Mouse (Mus musculus) embryonic facial prominence, embryonic 14.5 days (tissue): ENCODE data around the gene Hs6st3. TPM values are rescaled to one million over a fixed set of nuclear protein-coding genes. Genes with fewer than 3 reads are reported as not detected.
"Not testable (repeated sequence)": the region's sequence is repeated elsewhere in the genome, so short reads cannot be mapped to it uniquely, and the experiment has no call there.

Experiments used
- ATAC-seq: fragments of 200-750 bp; cut with Nextera tagmentation; 2 replicates; pipeline ENCODE4 v1.8.0; 2017; ENCODE audit warnings: low read depth, moderate number of reproducible peaks, moderate TSS enrichment
- DNase-seq: peaks from one replicate; pipeline ENCODE4 v3.0.0-alpha.2; 2015; ENCODE audit warnings: low spot score
- H3K27ac ChIP-seq: fragments of 300-500 bp; sonication (generic); replicated peaks from 2 replicates; pipeline ENCODE4 v1.5.1; 2014; ENCODE audit warnings: low read depth, mild to moderate bottlenecking, low read length, moderate library complexity
- H3K27me3 ChIP-seq: fragments of 300-500 bp; sonication (generic); replicated peaks from 2 replicates; pipeline ENCODE4 v1.6.1; 2014; ENCODE audit warnings: low read length; ENCODE audit not compliant: control insufficient read depth, insufficient read depth
- H3K36me3 ChIP-seq: fragments of 300-500 bp; sonication (generic); 2 replicates; pipeline ENCODE4 v1.6.1; 2014; ENCODE audit warnings: low read length, mixed read lengths; ENCODE audit not compliant: control insufficient read depth, insufficient read depth
- H3K4me1 ChIP-seq: fragments of 300-500 bp; sonication (generic); 2 replicates; pipeline ENCODE4 v1.6.1; 2014; ENCODE audit warnings: antibody characterized with exemption, low read length; ENCODE audit not compliant: control insufficient read depth, insufficient read depth
- H3K4me2 ChIP-seq: fragments of 300-500 bp; sonication (generic); 2 replicates; pipeline ENCODE4 v1.6.1; 2014; ENCODE audit warnings: low read depth, mild to moderate bottlenecking, low read length, moderate library complexity, mixed read lengths
- H3K4me3 ChIP-seq: fragments of 300-500 bp; sonication (generic); 2 replicates; pipeline ENCODE4 v1.5.1; 2014; ENCODE audit warnings: low read depth, mild to moderate bottlenecking, low read length
- H3K9ac ChIP-seq: fragments of 300-500 bp; sonication (generic); 2 replicates; pipeline ENCODE4 v1.6.1; 2014; ENCODE audit warnings: low read depth, mild to moderate bottlenecking, low read length, moderate library complexity, mixed read lengths
- H3K9me3 ChIP-seq: fragments of 300-500 bp; sonication (generic); 2 replicates; pipeline ENCODE4 v1.6.1; 2016; ENCODE audit warnings: low read length; ENCODE audit not compliant: control insufficient read depth
- WGBS: fragments of 180-500 bp; shearing (Covaris S2); extraction: QIAGEN DNeasy Blood & Tissue Kit; methylation state at CpG from one replicate; pipeline ENCODE4 v1.1.7; 2014; 5-methylcytosine and 5-hydroxymethylcytosine counted together
- polyA plus RNA-seq: library from polyadenylated mRNA; unstranded; fragments of >200 nt; fragmentation: Nextera tagmentation; extraction: Ambion mirVana; gene quantifications from 2 replicates; pipeline ENCODE4 v1.2.1, GENCODE M21; 2014

Gene Hs6st3
- polyA plus RNA-seq, 1 experiment from 2014 or later: 0.10 TPM

DNA sequence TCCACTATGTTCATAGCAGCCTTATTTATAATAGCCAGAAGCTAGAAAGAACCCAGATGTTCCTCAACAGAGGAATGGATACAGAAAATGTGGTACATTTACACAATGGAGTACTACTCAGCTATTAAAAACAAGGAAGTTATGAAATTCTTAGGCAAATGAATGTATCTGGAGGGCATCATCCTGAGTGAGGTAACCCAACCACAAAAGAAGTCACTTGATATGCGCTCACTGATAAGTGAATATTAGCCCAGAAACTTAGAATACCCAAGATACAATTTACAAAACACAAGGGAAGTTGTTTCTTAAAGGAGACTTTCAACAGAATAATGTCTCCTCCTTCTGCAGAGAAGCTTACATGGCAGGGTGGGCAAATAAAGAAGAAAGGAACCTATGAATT is 449.2 kb downstream of the Hs6st3 start:
- not testable (repeated sequence) for H3K36me3 ChIP-seq, H3K27ac ChIP-seq, H3K4me2 ChIP-seq, H3K9me3 ChIP-seq, ATAC-seq, H3K27me3 ChIP-seq, H3K9ac ChIP-seq, DNase-seq, H3K4me3 ChIP-seq, H3K4me1 ChIP-seq
- WGBS: 83% methylated on average over 1 of the region's 1 CpGs

DNA sequence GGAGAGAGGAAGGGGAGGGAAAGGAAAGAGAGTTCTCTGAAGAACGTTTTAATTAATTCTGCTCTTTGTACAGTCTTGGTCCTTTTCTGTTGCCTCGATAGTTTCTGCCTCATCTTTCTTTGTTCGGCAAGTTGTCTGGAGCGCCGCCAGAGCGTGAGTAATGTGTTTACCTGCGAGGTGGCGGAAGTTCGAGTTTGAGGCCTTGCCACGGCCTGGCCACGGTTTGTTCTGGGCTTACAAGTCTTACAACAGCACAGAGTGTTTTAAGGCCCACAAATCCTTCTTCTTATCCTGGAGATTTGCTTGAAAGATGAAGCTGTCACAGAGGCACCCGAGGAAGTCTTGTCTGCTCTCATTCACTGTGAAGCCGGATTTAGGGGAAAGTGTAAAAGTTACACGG is 466.2 kb downstream of the Hs6st3 start:
- no peak overlapping the region for H3K27ac ChIP-seq
- H3K9me3 ChIP-seq: no peaks in the 10 kb centered on the region
- H3K4me1 ChIP-seq: no peaks in the 10 kb centered on the region
- no peaks in the 10 kb centered on the region for H3K36me3 ChIP-seq
- no peak overlapping the region for H3K4me3 ChIP-seq
- 63% methylated on average over 14 of the region's 14 CpGs for WGBS
- H3K9ac ChIP-seq: no peak overlapping the region
- peak; percentile 74; the same call in 1 of the 2 replicates for ATAC-seq
- no peak overlapping the region for H3K4me2 ChIP-seq
- peak; percentile 75 for DNase-seq
- H3K27me3 ChIP-seq: no peaks in the 10 kb centered on the region

DNA sequence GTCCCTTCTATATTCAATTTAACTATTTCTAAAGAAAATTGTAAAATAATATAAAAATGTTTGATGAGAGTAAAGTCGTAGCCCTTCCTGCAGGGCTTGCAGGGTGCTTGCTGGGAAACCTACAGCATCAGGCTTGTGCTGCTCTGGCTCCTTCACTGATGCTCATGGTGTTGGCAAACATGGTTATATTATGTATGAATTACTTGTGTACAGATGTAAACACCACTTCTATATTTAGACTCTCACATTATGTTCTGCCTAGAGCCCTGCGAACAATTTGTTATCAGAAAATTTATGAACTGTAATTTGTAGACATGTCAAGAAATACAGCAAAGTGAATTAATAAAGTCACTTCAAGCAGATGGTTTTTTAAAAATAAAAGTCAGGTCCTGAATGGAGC is 474.7 kb downstream of the Hs6st3 start:
- 90% methylated on average over 2 of the region's 2 CpGs for WGBS
- H3K27ac ChIP-seq: no peak overlapping the region
- H3K4me3 ChIP-seq: no peak overlapping the region
- H3K4me1 ChIP-seq: no peaks in the 10 kb centered on the region
- ATAC-seq: no peak
- H3K4me2 ChIP-seq: no peak overlapping the region
- H3K27me3 ChIP-seq: no peaks in the 10 kb centered on the region
- no peaks in the 10 kb centered on the region for H3K9me3 ChIP-seq
- no peak for DNase-seq
- no peaks in the 10 kb centered on the region for H3K36me3 ChIP-seq
- no peak overlapping the region for H3K9ac ChIP-seq

DNA sequence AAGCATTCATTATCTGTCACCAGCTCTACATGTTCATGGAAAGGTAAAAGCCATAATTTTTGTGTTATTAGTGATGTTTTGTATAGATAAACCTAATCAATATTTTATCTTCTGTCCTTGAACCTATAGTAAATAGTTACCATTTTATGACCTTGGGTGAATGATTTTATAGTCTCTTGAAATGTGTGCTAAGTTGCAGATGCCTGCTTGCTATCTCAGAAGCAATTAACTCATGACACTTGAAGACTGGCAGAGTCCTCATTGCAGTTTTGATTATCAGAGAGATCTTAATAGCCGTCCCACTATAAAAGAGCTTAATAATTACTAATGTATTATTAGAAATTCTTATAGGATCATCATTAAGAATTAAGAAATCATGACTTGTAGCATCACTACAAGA is 491.0 kb downstream of the Hs6st3 start:
- Histone ChIP-seq H3K4me1 (no peaks in the 10 kb centered on the region), H3K27ac (no peak overlapping the region), H3K9ac (no peak overlapping the region), H3K36me3 (no peaks in the 10 kb centered on the region), H3K9me3 (no peaks in the 10 kb centered on the region), H3K27me3 (no peaks in the 10 kb centered on the region), H3K4me3 (no peak overlapping the region), H3K4me2 (no peak overlapping the region)
- 82% methylated on average over 1 of the region's 1 CpGs for WGBS
- DNase-seq (no peak), ATAC-seq (no peak)

DNA sequence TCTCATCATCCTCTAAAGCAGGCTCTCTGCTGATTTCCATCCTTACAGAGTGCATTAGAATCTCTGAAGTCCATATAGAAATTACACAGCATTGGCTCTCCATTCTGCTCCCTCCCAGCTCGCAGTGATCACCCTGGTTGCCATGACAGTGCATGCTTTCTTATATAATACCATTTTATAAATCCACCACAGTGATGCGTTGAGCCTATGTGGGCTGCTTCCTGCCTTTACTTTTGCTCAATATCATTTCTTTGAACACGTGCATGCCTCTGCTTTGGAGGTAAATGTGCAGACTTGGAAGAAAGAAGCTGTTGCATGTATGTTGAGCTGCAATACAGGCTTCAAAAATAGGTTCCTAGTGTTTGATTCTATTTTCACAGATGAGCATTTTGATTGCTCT is 494.9 kb downstream of the Hs6st3 start:
- Histone ChIP-seq H3K4me1 (no peaks in the 10 kb centered on the region), H3K36me3 (no peaks in the 10 kb centered on the region), H3K27ac (no peak overlapping the region), H3K4me2 (no peak overlapping the region), H3K9ac (no peak overlapping the region), H3K9me3 (no peaks in the 10 kb centered on the region), H3K4me3 (no peak overlapping the region), H3K27me3 (no peaks in the 10 kb centered on the region)
- no peak for DNase-seq
- 74% methylated on average over 3 of the region's 3 CpGs for WGBS
- no peak for ATAC-seq

- H3K27me3 ChIP-seq: no peaks in the 10 kb centered on the region
- H3K9ac ChIP-seq: no peak overlapping the region
- H3K36me3 ChIP-seq: no peaks in the 10 kb centered on the region
- H3K4me3 ChIP-seq: no peak overlapping the region
- H3K4me1 ChIP-seq: no peaks in the 10 kb centered on the region
- no peak for ATAC-seq
- WGBS: 84% methylated on average over 3 of the region's 3 CpGs
- H3K9me3 ChIP-seq: no peaks in the 10 kb centered on the region
- H3K4me2 ChIP-seq: no peak overlapping the region
- DNase-seq: no peak
- H3K27ac ChIP-seq: no peak overlapping the region
These were observed 495.5 kb downstream of the Hs6st3 start for GRCm38 (mm10) chr14:119633626-119634025.

- Histone ChIP-seq H3K4me1 (no peaks in the 10 kb centered on the region), H3K9ac (no peak overlapping the region), H3K27ac (no peak overlapping the region), H3K9me3 (no peaks in the 10 kb centered on the region), H3K4me3 (no peak overlapping the region), H3K27me3 (no peaks in the 10 kb centered on the region), H3K4me2 (no peak overlapping the region), H3K36me3 (no peaks in the 10 kb centered on the region)
- no peak for DNase-seq
- 91% methylated on average over 1 of the region's 1 CpGs for WGBS
- ATAC-seq: no peak
These were observed 504.7 kb downstream of the Hs6st3 start for GRCm38 (mm10) chr14:119642874-119643273.

- 88% methylated on average over 12 of the region's 12 CpGs for WGBS
- no peak for ATAC-seq
- H3K4me2 ChIP-seq: no peak overlapping the region
These were observed 505.7 kb downstream of the Hs6st3 start for GRCm38 (mm10) chr14:119643840-119644239.

DNA sequence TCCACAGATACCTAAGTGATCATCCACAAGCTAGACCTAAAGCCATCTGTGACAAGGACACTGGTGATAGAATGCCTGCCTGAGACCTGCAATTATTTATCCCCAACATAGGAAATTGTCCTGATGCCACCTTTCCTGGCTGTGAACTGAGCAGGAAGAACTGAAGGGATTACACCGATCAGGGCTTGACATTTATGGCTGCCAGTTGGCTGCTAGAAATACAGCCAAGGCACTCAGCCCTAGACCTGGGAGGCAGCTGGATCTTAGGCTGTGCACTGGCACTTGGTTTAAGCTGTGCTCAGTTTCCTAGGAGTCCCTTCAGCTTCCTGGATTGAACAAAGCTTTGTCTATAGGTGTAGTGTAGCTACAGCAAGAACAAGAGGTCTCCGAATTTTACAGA is 518.8 kb downstream of the Hs6st3 start:
- DNase-seq (no peak), ATAC-seq (no peak)
- Histone ChIP-seq H3K4me1 (no peaks in the 10 kb centered on the region), H3K27me3 (no peaks in the 10 kb centered on the region), H3K27ac (no peak overlapping the region), H3K4me2 (no peak overlapping the region), H3K9ac (no peak overlapping the region), H3K9me3 (no peaks in the 10 kb centered on the region), H3K4me3 (no peak overlapping the region), H3K36me3 (no peaks in the 10 kb centered on the region)
- WGBS: 80% methylated on average over 2 of the region's 2 CpGs

More at GRCm38 (mm10) chr14:119643840-119644239, 505.7 kb downstream of the Hs6st3 start:
- Histone ChIP-seq H3K36me3 (no peaks in the 10 kb centered on the region), H3K9ac (no peak overlapping the region), H3K27ac (no peak overlapping the region), H3K4me3 (no peak overlapping the region), H3K9me3 (no peaks in the 10 kb centered on the region), H3K27me3 (no peaks in the 10 kb centered on the region), H3K4me1 (no peaks in the 10 kb centered on the region)
- no peak for DNase-seq
